Mouse (Mus musculus): ENCODE measurements around the gene Mbtps2.
A peak's percentile ranks its signal among the peaks of the same experiment; 100 is the strongest.

The Mbtps2 gene

DNA sequence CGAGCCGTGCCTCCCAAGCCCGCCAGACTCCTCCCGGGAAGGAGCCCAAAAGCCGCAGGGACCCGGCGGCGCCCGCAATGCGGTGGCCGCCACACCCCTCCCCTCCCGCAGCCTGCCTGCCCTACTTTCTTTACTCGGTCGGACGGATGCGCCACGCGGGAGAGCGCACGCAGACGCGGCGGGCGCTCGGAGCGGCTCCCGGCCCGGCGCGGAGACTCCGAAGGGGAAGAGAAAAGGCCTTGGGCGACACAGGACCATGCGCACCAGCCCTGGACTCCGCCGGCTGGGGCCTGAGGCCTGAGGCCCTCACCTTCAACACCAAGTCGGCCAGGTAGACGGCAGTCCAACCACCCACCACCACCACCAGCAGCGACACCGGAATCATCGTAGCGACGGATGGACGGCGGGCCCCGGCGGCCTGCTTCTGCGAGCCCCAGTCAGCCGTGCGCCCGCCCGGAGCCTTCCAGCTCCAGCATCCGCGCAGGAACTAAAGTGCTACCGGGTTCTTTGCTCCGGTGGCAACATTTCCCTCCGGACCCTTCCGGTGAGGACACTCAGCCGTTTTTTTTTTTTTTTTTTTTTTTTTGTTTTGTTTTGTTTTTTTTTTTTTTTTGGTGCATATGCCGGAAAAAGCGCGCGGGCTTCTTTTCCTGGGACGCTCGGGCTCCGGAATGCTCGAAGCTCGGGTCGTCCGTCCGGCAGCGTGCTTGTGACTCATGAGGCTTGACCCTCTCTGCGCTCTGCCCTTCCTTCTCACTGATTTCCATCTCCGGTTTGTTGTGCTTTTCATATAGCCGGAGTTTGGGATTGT is at the start of gene Mbtps2:
Mbtps2 (minus strand) TSS at position 530 of the 811 bp plus-strand sequence.
- peak; percentile 40 to 72 for DNase-seq (ENCODE audit: low spot score in 2 of 2)

GRCm38 (mm10) chrX:157646399-157646798 is 47.9 kb upstream of the Mbtps2 start:
- no peak for DNase-seq (ENCODE audit: low spot score in 2 of 2)

GRCm38 (mm10) chrX:157644700-157645099 is 46.2 kb upstream of the Mbtps2 start:
- no peak for DNase-seq (ENCODE audit: low spot score in 2 of 2)

- DNase-seq (ENCODE audit: low spot score in 2 of 2): peak; percentile 14 to 61
Measured at GRCm38 (mm10) chrX:157644300-157644699, 45.8 kb upstream of the Mbtps2 start.

GRCm38 (mm10) chrX:157642856-157643255 is 44.3 kb upstream of the Mbtps2 start:
- DNase-seq (ENCODE audit: low spot score in 2 of 2): no peak

DNA sequence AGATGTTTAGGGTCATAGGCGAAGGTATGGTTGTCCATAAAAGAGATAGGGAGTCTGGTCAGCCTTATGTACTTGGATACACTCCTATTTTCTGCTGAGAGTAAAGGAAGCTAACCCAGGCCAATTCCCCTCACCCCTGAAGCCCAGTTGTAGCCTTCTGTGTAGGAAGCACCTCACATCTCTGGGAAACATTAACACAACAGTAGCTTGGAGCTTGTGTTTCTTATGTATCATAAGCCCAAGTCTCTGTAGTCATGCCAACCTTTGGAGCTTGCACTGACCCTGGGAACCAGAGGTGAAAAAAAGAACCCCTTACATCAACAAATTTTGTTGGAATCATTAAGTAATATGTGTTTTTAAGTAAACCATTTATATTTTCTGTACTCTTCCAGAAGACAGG is 38.7 kb upstream of the Mbtps2 start:
- no peak for DNase-seq (ENCODE audit: low spot score in 2 of 2)

GRCm38 (mm10) chrX:157633676-157634414 is 35.3 kb upstream of the Mbtps2 start:
- DNase-seq (ENCODE audit: low spot score in 2 of 2): no peak

DNA sequence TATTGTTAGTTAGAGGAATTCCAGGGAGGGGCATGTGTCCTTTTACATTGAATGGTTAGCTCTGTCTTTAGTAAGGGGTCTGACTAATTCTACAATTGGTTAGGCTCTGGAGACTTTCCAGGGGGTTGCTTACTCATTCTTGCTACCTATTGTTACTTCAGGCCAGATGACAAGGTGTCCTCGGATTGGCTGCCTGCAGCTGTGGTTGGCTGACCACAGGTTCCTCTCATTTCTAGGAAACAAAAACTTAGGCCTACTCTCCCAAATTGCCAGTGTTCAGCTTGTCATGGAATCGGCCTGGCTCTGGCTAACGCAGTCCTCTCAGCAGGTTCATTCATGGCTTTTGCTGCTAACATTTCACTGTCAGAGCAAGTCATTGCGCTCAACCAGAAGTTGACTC is 31.8 kb upstream of the Mbtps2 start:
- no peak for DNase-seq (ENCODE audit: low spot score in 2 of 2)

GRCm38 (mm10) chrX:157612894-157613293 is 14.4 kb upstream of the Mbtps2 start:
- DNase-seq (ENCODE audit: low spot score in 2 of 2): no peak

- DNase-seq (ENCODE audit: low spot score in 2 of 2): no peak
Measured at GRCm38 (mm10) chrX:157601450-157601849, 2.9 kb upstream of the Mbtps2 start.

- no peak for DNase-seq (ENCODE audit: low spot score in 2 of 2)
Measured at GRCm38 (mm10) chrX:157597585-157598185, 830 bp downstream of the Mbtps2 start.

- no peak for DNase-seq (ENCODE audit: low spot score in 2 of 2)
Measured at GRCm38 (mm10) chrX:157596802-157597201, 1.7 kb downstream of the Mbtps2 start.

DNA sequence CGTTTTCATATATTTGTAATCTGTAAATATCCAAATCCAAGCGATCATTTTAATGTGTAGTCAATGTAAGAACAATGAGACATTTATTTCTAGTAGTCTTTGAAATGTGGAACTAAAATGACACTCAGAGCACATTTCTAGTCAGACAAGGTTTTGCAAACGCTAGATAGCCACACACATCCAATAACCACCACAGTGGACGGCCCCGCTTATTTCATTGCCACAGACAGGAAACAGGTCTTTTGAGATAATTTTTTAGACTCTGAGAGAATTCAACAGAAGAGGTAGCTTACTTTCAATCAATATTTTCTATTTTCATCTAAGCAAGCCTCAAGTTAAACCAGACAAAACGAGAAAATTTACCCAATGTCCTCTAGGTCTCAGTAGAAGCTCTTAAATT is 2.6 kb downstream of the Mbtps2 start:
- DNase-seq (ENCODE audit: low spot score in 2 of 2): no peak

DNA sequence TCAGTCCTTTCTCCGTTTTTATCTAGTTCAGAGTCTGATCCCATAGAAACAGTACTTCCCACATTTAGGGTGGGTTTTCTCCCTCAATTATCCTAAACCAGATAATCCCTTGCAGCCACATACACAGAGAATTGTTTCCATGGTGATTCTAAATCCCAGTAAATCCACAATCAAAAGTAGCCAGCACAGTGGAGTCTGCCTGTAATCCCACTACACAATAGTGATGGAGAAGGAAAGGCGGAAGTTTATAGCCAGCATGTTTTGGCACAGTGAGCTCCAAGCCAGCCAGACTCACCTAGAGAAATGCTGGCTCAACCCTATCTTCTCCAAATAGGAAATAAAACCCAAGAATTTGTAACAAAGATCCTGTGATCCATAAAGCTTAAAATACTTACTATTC is 3.9 kb downstream of the Mbtps2 start:
- DNase-seq (ENCODE audit: low spot score in 2 of 2): no peak

GRCm38 (mm10) chrX:157587001-157587400 is 11.5 kb downstream of the Mbtps2 start:
- DNase-seq (ENCODE audit: low spot score in 2 of 2): no peak

DNA sequence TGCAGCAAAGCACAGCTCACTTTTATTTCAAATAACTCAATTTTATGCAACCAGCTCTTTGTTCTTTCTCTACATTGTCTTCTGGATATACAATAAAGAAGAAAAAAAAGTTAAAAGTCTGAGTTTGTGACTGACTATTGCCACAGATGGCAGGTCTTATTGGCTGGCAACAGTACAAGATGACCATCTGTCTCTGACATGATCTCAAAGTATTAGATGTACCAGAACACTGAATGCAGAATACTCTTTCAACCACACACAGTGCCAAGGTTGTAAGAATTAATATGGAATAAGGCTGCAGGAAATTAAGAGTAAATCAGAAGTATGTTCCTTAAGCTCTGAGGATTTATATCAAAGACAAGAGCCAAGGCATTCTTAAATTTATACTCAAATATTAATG is 12.1 kb downstream of the Mbtps2 start:
- DNase-seq (ENCODE audit: low spot score in 2 of 2): no peak

GRCm38 (mm10) chrX:157579108-157579614 is 19.4 kb downstream of the Mbtps2 start:
- no peak for DNase-seq (ENCODE audit: low spot score in 2 of 2)

DNA sequence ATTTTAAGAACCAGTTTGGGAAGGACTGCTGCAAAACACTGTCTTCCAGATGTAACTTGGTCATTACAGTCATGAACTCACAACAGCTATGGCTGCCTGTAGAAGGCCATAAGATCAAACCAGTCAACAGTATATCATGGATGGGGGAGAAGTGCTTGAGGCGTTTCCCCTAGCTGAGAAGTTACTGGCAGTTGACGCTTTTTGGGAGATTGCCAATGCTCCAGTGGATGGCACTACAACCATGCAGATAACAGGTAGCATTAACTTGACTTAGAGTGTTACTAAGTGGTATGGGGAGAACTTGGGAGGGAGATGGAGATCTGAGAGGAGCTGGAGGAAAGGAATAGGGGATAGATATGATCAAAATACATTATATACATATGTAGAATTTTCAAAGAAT is 23.8 kb downstream of the Mbtps2 start:
- DNase-seq (ENCODE audit: low spot score in 2 of 2): no peak

GRCm38 (mm10) chrX:157568840-157569239 is 29.7 kb downstream of the Mbtps2 start, which contains the start of gene Yy2:
Yy2 (minus strand) TSS chrX:157568985.
- no peak for DNase-seq (ENCODE audit: low spot score in 2 of 2)

DNA sequence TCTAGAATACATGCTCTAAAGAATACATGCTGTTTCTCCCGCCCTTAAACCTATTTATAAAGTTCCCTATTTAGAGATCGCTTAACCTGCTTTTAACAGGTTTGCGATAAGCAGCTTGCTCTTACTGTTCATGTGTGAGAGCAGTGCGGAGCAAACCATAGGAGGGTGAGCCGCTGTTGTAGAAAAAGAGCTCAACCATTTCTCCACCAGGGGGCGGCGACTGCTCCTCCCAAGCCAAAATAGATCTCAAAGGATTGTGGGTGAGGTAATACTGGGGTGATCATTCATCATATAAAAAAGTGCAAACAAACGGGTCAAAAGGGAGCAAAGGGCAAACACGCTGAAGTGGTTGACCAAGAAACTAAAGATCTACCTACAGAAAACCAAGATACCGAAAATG is 34.7 kb downstream of the Mbtps2 start:
- DNase-seq (ENCODE audit: low spot score in 2 of 2): no peak

DNA sequence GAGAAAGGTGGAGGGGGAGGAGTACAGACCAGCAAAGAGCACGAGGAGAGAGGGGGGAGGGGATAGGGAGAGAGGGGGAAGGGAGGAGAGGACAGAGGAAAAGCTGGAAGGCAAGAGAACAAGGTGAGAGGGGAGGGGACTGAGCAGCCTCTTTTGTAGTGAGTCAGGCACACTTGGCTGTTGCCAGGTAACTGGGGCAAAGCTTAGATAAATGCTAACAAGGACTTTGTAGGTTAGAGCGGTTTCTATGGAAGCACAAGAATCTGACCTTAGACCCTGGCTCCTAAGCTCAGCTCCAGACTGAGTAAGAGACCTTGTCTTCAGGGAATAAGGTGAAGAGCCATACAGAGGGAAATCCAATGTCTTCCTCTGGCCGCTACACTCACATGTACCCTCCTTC is 51.4 kb downstream of the Mbtps2 start:
- DNase-seq (ENCODE audit: low spot score in 2 of 2): no peak

DNA sequence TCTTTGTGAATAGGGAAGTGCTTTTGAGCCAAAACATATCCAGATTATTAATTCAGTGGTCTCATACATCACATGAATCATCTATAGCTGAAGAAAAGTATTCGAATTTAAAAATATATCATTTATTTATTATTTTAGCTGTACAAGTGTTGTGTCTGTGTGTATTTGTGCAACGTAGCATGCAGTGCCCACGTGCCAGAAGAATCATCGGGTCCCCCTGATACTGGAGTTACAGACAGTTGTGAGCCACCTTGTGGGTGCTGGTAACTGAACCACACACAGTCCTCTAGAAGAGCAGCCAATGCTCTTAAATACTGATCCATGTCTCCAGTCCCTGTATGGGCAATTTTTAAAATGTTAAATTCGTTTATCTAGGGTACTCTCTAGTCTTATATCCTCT is 92.1 kb downstream of the Mbtps2 start:
- DNase-seq (ENCODE audit: low spot score in 2 of 2): no peak

All from spleen, postnatal 4 days (tissue).